24 mouse cellular contexts compared by ENCODE assay signal in genomic region chr14:101529194-101529593, GRCm38 (mm10).
A peak's percentile ranks its signal among the peaks of the same experiment; 100 is the strongest.
DNase-seq lines count a peak whose midpoint lies in the region; ATAC-seq and TF ChIP-seq lines count a peak whose summit lies in the region.
"Had no signal": no experiment of that assay in that cellular context is flagged by ENCODE, and none has a peak within 500 bp of the region (broad histone marks: within the 10 kb centered on the region; RNA-seq: fewer than 3 reads in every experiment).

No protein-coding gene starts in this region.

- H3K9ac ChIP-seq in stomach, postnatal 0 days (ENCODE audit: low read length) = no peak overlapping the region
- H3K9ac ChIP-seq: forebrain, embryonic 13.5 days; forebrain, postnatal 0 days; heart, embryonic 13.5 days; hindbrain, embryonic 13.5 days; intestine, embryonic 15.5 days had no signal

- no peak overlapping the region for H3K27ac ChIP-seq in heart, embryonic 10.5 days
- peak overlapping the region; percentile 14; the same call in 1 of the 2 replicates for H3K27ac ChIP-seq in brown adipose tissue, adult 24 weeks (replicated peaks; ENCODE audit: low read depth, low read length)
- no peak overlapping the region for H3K27ac ChIP-seq in stomach, postnatal 0 days (replicated peaks)
- H3K27ac ChIP-seq: forebrain, embryonic 10.5 days; forebrain, embryonic 13.5 days; heart, embryonic 13.5 days; hindbrain, embryonic 10.5 days; hindbrain, embryonic 13.5 days; intestine, embryonic 15.5 days had no signal

- DNase-seq in heart, embryonic 10.5 days (ENCODE audit: low spot score) = peak; percentile 33
- no peak for DNase-seq in heart, postnatal 4 days
- no peak for DNase-seq in gastrocnemius, postnatal 4 days (ENCODE audit: low spot score in 2 of 2)
- no peak for DNase-seq in stomach, postnatal 0 days (ENCODE audit: low spot score)
- DNase-seq: adrenal gland, adult 2 months; adrenal gland, postnatal 14 days; B cell, adult 2 months; cerebellum, adult 11-12 months; cerebellum, adult 8-10 months; cerebellum, postnatal 10 days; cerebellum, postnatal 36 days; forebrain, postnatal 0 days; gastrocnemius, postnatal 25 days; heart, adult 18-20 months; kidney, adult 18-20 months had no signal

- 88% methylated on average over 6 of the region's 6 CpGs for WGBS in heart, embryonic 10.5 days
- WGBS in stomach, postnatal 0 days = 86% methylated on average over 6 of the region's 6 CpGs

- peak; percentile 63 for ATAC-seq in megakaryocyte, adult 5-6 weeks (ENCODE audit: poor library complexity, severe bottlenecking)
- ATAC-seq in stomach, postnatal 0 days (ENCODE audit: low FRiP score, low TSS enrichment) = no peak
- ATAC-seq: forebrain, embryonic 13.5 days; forebrain, postnatal 0 days; hindbrain, embryonic 16.5 days; intestine, embryonic 15.5 days had no signal

- no peak overlapping the region for H3K4me3 ChIP-seq in heart, embryonic 10.5 days
- H3K4me3 ChIP-seq in brown adipose tissue, adult 24 weeks (ENCODE audit: insufficient read depth, low read depth, low read length) = no peak overlapping the region
- no peak overlapping the region for H3K4me3 ChIP-seq in stomach, postnatal 0 days (ENCODE audit: low read depth, low read length)
- H3K4me3 ChIP-seq: forebrain, embryonic 10.5 days; forebrain, embryonic 13.5 days; heart, embryonic 13.5 days; hindbrain, embryonic 10.5 days; hindbrain, embryonic 13.5 days; intestine, embryonic 15.5 days had no signal

- no peak overlapping the region for H3K4me2 ChIP-seq in stomach, postnatal 0 days (replicated peaks; ENCODE audit: low read depth)
- H3K4me2 ChIP-seq: forebrain, embryonic 13.5 days; heart, embryonic 13.5 days; hindbrain, embryonic 13.5 days; intestine, embryonic 15.5 days had no signal

- H3K4me1 ChIP-seq in heart, embryonic 10.5 days = peaks cover 28% of the 10 kb centered on the region; the same call in 1 of the 2 replicates
- H3K4me1 ChIP-seq in brown adipose tissue, adult 24 weeks (ENCODE audit: control insufficient read depth, insufficient read depth, insufficient read length, low read length) = peaks cover 21% of the 10 kb centered on the region
- H3K4me1 ChIP-seq in stomach, postnatal 0 days (replicated peaks; ENCODE audit: control insufficient read depth, insufficient read depth) = no peaks in the 10 kb centered on the region
- H3K4me1 ChIP-seq: forebrain, embryonic 13.5 days; intestine, embryonic 15.5 days had no signal

- no peaks in the 10 kb centered on the region for H3K36me3 ChIP-seq in heart, embryonic 10.5 days
- H3K36me3 ChIP-seq in stomach, postnatal 0 days (ENCODE audit: control insufficient read depth, insufficient read depth, low read length) = no peaks in the 10 kb centered on the region
- H3K36me3 ChIP-seq: forebrain, embryonic 10.5 days; heart, embryonic 13.5 days; hindbrain, embryonic 10.5 days; hindbrain, embryonic 13.5 days; intestine, embryonic 15.5 days had no signal

- TF ChIP-seq CTCF in stomach, postnatal 0 days (IDR thresholded peaks at IDR 0.05; ENCODE audit: low read depth) = no peak

- no peaks in the 10 kb centered on the region for H3K9me3 ChIP-seq in heart, embryonic 10.5 days
- H3K9me3 ChIP-seq in stomach, postnatal 0 days (ENCODE audit: control insufficient read depth, low read length) = no peaks in the 10 kb centered on the region
- H3K9me3 ChIP-seq: forebrain, embryonic 10.5 days; forebrain, embryonic 13.5 days; heart, embryonic 13.5 days; hindbrain, embryonic 10.5 days; hindbrain, embryonic 13.5 days; intestine, embryonic 15.5 days had no signal

- TF ChIP-seq EP300 in stomach, postnatal 0 days (optimal IDR thresholded peaks at IDR 0.05) = no peak

- no peaks in the 10 kb centered on the region for H3K27me3 ChIP-seq in heart, embryonic 10.5 days (ENCODE audit: insufficient read depth, poor library complexity, severe bottlenecking)
- H3K27me3 ChIP-seq in stomach, postnatal 0 days (ENCODE audit: control insufficient read depth, insufficient read depth, low read length) = no peaks in the 10 kb centered on the region
- H3K27me3 ChIP-seq: forebrain, embryonic 13.5 days; heart, embryonic 13.5 days; hindbrain, embryonic 13.5 days; intestine, embryonic 15.5 days had no signal
